Mouse (Mus musculus) spleen, adult 2 months (tissue): ENCODE data around the gene Cox7b.

ENCODE experiments used
- CTCF ChIP-seq: fragments of 200-500 bp; IDR thresholded peaks from 2 replicates; pipeline ENCODE4 v1.5.1; 2011; ENCODE audit warnings: mild to moderate bottlenecking, inconsistent platforms; ENCODE audit not compliant: insufficient read depth, insufficient read length, insufficient replicate concordance; ENCODE audit errors: extremely low read depth
- POLR2A ChIP-seq: fragments of 200-500 bp; IDR thresholded peaks from 2 replicates; pipeline ENCODE4 v1.6.1; 2011; ENCODE audit warnings: low read depth, low read length, inconsistent platforms

DNA sequence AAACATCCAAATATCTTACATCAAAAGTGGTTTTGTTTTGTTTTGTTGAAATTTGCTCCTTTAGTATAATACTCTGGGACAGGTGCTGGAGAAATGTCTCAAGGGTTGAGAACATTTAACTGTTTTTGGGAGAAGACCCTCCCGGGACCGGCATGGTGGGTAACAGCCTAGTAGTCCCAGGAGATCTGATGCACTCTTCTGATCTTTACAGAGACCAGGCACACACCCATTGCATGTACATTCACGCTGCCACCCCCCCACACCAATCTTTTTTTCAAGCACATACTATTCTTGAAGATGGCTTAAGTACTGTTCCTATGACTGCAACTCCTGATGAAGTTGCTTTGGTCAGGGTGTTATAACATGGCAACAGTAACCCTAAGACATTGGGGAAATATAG, 2.9 kb upstream of the Cox7b start:
- TF ChIP-seq POLR2A (no peak), CTCF (no peak)
